24 mouse cellular contexts compared by ENCODE assay signal in genomic region chr5:25870632-25871031, GRCm38 (mm10).
DNase-seq lines count a peak whose midpoint lies in the region; ATAC-seq and TF ChIP-seq lines count a peak whose summit lies in the region.
"Had no signal": no experiment of that assay in that cellular context is flagged by ENCODE, and none has a peak within 500 bp of the region (broad histone marks: within the 10 kb centered on the region; RNA-seq: fewer than 3 reads in every experiment).

No protein-coding gene starts in this region.

- CTCF ChIA-PET in Patski (lab: Charles Lee) = no interaction called here

- no peaks in the 10 kb centered on the region for H3K9me3 ChIP-seq in liver, postnatal 0 days (ENCODE audit: low read length)
- no peaks in the 10 kb centered on the region for H3K9me3 ChIP-seq in liver, embryonic 12.5 days (replicated peaks)
- H3K9me3 ChIP-seq in E14TG2a.4 (ENCODE audit: low read length) = 0 out of 2 replicates have a peak, but pooled peaks cover 2% of the 10 kb centered on the region
- H3K9me3 ChIP-seq: heart, embryonic 12.5 days; hindbrain, embryonic 10.5 days; liver, embryonic 13.5 days; lung, embryonic 15.5 days had no signal

- no peaks in the 10 kb centered on the region for H3K27me3 ChIP-seq in liver, postnatal 0 days (ENCODE audit: insufficient read depth, low read length)
- H3K27me3 ChIP-seq in liver, embryonic 12.5 days (replicated peaks) = no peaks in the 10 kb centered on the region
- H3K27me3 ChIP-seq in E14TG2a.4 (ENCODE audit: insufficient read depth, low read length) (no peaks in the 10 kb centered on the region), Patski (no peaks in the 10 kb centered on the region)
- H3K27me3 ChIP-seq: heart, embryonic 12.5 days; liver, embryonic 13.5 days; lung, embryonic 15.5 days had no signal

- ATAC-seq in liver, postnatal 0 days = no peak
- ATAC-seq in liver, embryonic 12.5 days = no peak
- no peak for ATAC-seq in Patski

- 0 out of 2 replicates have a peak, but pooled peaks have one; percentile 9 for TF ChIP-seq CTCF in liver, postnatal 0 days (IDR thresholded peaks at IDR 0.05; ENCODE audit: low read depth)
- TF ChIP-seq CTCF in E14TG2a.4 (conservative IDR thresholded peaks at IDR 0.05; ENCODE audit: low read length) = peak; percentile 30
- peak; percentile 39 for TF ChIP-seq CTCF in Patski (IDR thresholded peaks at IDR 0.05)

- no peak overlapping the region for H3K4me2 ChIP-seq in liver, postnatal 0 days (ENCODE audit: low read depth, low read length)
- H3K4me2 ChIP-seq in liver, embryonic 12.5 days = no peak overlapping the region
- H3K4me2 ChIP-seq: heart, embryonic 12.5 days; liver, embryonic 13.5 days; lung, embryonic 15.5 days had no signal

- 44% methylated on average over 3 of the region's 3 CpGs for WGBS in liver, postnatal 0 days (ENCODE audit: insufficient replicate concordance)
- WGBS in liver, embryonic 12.5 days (ENCODE audit: insufficient replicate concordance) = 43% methylated on average over 3 of the region's 3 CpGs

- peak; percentile 2 for DNase-seq in heart, adult 11 months
- no peak for DNase-seq in heart, adult 18-20 months
- DNase-seq in liver, postnatal 0 days = no peak
- no peak for DNase-seq in Patski (ENCODE audit: low read depth, low spot score)
- no peak for DNase-seq in spleen, postnatal 4 days (ENCODE audit: low spot score in 2 of 2)
- DNase-seq: adrenal gland, postnatal 14 days; cerebellum, adult 9-10 months; gastrocnemius, postnatal 10 days; heart, postnatal 10 days; kidney, adult 18-20 months; kidney, postnatal 10 days; layer of hippocampus, postnatal 36 days; liver, embryonic 13.5 days; lung, postnatal 36 days; retina, postnatal 1 day; right cerebral cortex, postnatal 25 days; spleen, adult 18-20 months; thymus, postnatal 25 days had no signal

- no peaks in the 10 kb centered on the region for H3K4me1 ChIP-seq in liver, postnatal 0 days (ENCODE audit: insufficient read depth)
- H3K4me1 ChIP-seq in liver, embryonic 12.5 days = no peaks in the 10 kb centered on the region
- no peaks in the 10 kb centered on the region for H3K4me1 ChIP-seq in E14TG2a.4 (replicated peaks; ENCODE audit: low read depth, low read length)
- H3K4me1 ChIP-seq: embryonic facial prominence, embryonic 10.5 days; hindbrain, embryonic 10.5 days; liver, embryonic 13.5 days; lung, embryonic 15.5 days had no signal

- H3K36me3 ChIP-seq in liver, postnatal 0 days (replicated peaks; ENCODE audit: insufficient read depth, low read length) = no peaks in the 10 kb centered on the region
- H3K36me3 ChIP-seq in liver, embryonic 12.5 days = no peaks in the 10 kb centered on the region
- no peaks in the 10 kb centered on the region for H3K36me3 ChIP-seq in E14TG2a.4 (ENCODE audit: insufficient read depth, low read length)
- H3K36me3 ChIP-seq: embryonic facial prominence, embryonic 10.5 days; heart, embryonic 12.5 days; hindbrain, embryonic 10.5 days; liver, embryonic 13.5 days; lung, embryonic 15.5 days had no signal

- POLR2A ChIA-PET in Patski (lab: Charles Lee) = no interaction called here

- in situ Hi-C loops in Patski (cut with MboI; ENCODE audit: low pct_unique_long_range_greater_than_20kb) = no loop called here

- no peak overlapping the region for H3K9ac ChIP-seq in liver, postnatal 0 days (replicated peaks)
- H3K9ac ChIP-seq in liver, embryonic 12.5 days = no peak overlapping the region
- H3K9ac ChIP-seq: heart, embryonic 12.5 days; liver, embryonic 13.5 days; lung, embryonic 15.5 days had no signal

- no peak for TF ChIP-seq EP300 in liver, postnatal 0 days (IDR thresholded peaks at IDR 0.05; ENCODE audit: low read depth)

- no peak overlapping the region for H3K27ac ChIP-seq in liver, postnatal 0 days (ENCODE audit: low read depth)
- H3K27ac ChIP-seq in liver, embryonic 12.5 days = no peak overlapping the region
- H3K27ac ChIP-seq: embryonic facial prominence, embryonic 10.5 days; hindbrain, embryonic 10.5 days; liver, embryonic 13.5 days; lung, embryonic 15.5 days had no signal

- H3K4me3 ChIP-seq in liver, postnatal 0 days (ENCODE audit: low read depth, low read length) = no peak overlapping the region
- H3K4me3 ChIP-seq in liver, embryonic 12.5 days = no peak overlapping the region
- no peak overlapping the region for H3K4me3 ChIP-seq in E14TG2a.4 (replicated peaks; ENCODE audit: low read length)
- H3K4me3 ChIP-seq: embryonic facial prominence, embryonic 10.5 days; heart, embryonic 12.5 days; hindbrain, embryonic 10.5 days; liver, embryonic 13.5 days; lung, embryonic 15.5 days had no signal
